Mouse (Mus musculus) urinary bladder, postnatal 4 days (tissue): ENCODE data around the gene Prox1.

Experiments
- DNase-seq, 2 experiments: peaks; one replicate each; pipeline ENCODE4 v3.0.0; 2021 to 2022; ENCODE audit warnings: low spot score in 2 of 2

Prox1 gene

DNA sequence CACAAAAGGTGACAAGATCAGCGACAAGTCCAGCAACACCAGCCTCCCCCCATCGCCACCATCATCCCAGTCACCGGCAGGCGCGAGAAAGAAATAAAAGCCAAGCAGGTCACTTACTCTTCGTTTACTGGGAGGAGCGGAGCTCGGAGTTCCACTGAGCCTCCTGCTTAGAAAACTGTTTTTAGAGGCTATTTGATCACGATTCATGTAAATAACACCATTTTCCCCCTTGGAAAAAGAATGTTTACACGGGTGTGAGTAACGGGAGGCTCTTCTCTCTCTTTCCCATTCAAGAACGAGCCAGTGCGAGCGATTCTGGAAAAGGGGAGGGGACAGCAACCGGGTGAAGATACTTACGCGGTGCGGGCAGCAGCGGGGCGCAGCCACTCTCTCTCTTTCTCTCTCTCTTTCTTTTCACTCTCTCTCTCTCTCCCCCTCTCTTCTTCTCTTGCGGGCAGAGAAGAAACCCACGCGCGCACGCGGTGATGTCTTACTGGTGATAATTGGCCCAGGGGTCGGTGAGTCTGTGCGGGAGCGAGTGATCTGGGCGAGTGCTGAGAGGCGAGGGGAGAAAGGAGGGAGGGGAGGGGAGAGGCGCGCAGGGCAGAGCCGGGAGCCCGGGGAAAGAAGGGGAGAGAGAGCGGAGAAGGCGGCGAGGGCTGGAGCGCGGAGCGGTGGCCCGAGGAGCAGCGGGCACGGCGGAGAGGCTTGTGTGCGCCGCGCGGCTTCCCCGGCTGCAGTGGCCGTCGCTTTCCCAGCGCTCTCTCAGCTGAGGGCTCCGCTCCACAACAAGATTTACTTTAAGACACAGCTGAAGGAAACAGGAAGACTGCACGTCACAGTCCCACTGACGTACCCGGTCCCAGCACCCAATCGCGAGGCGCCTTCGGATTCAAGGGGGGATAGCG lies at the start of gene Prox1:
Prox1 (minus strand) TSS at position 804 of the 908 bp plus-strand sequence.
- DNase-seq, result peak in 1 of 2 experiments; percentile 44

DNA sequence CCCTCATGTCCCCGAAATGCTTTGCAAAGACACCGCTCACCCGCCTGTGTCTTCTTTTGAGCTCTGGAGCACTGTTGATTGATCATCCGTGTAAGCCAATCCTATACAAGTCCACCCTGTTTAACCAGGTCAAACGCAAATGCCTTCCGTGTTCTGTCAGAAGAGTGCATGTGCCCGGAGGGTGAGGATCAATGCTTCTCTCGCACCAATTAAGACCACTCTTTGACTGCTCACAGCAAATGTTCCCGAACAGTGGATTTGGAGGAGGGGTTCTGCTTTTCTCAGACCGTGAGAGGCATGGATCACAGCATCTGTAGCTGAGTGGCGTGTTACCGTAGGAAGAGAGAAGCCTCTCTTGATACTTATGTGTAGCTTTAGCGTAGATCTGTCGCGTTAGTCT lies 46.1 kb upstream of the Prox1 start:
- no peak for DNase-seq

- DNase-seq, result no peak
Observed at GRCm38 (mm10) chr1:190214626-190215025, 44.1 kb upstream of the Prox1 start.

DNA sequence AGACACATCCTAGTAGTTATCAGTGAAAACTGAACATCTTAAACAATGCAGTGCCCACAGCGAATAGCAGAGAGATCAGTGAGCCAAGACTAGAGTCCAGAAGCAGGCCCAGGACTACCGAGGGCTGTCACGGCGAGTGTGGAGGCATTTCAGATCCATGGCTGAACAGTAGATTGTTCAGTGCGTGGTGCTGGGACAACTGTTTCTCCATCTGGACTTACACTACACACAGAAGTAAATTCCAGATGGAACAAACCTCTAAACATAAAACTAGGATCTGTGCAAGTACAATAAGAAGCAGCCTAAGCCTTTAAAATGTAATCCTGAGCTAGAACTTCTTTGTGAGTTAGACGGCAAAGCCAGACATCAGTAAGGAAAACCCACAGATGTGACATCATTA lies 42.7 kb upstream of the Prox1 start:
- DNase-seq, result no peak

DNA sequence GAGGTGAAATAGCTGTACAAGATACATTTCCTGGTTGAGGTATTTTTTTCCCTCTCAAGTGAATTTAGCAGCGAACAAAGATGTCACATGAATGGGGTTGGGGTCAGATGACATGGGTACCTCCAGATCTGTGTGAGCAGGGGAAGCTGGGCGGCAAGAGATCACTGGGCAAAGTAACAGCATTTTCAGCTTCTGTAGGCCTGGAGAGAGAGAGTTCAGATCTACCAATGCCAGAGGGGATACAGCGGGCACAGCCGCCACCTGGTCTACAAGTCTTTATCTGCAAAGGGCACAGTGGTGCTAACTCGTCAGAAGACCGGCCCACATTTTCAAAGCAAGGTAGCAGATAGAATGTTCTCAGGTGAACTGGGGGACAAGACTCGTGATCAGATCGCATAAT lies 36.7 kb upstream of the Prox1 start:
- DNase-seq, result no peak

- DNase-seq, result no peak
Observed at GRCm38 (mm10) chr1:190205691-190206090, 35.2 kb upstream of the Prox1 start.

GRCm38 (mm10) chr1:190204378-190205070 lies 34.0 kb upstream of the Prox1 start:
- DNase-seq, result no peak

- DNase-seq, result no peak
Observed at GRCm38 (mm10) chr1:190201696-190202095, 31.2 kb upstream of the Prox1 start.

- DNase-seq, result no peak
Observed at GRCm38 (mm10) chr1:190200996-190201395, 30.5 kb upstream of the Prox1 start.

DNA sequence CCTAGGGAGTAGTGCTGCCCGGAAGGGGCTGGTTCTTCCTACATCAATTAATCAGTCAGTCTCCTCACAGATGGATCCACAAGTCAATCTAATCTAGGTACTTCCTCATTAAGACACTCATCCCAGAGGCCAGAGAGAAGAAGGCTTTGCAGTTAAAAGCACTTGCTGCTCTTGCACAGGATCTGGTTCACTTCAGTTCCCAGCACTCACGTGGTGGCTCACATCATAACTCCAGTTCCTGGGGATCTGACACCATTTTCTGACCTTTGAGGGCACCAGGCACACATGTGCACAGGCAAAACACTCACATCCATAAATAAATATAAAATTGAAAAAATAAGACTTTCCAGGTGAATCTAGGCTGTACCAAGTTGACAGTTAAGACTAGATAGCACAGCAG lies 27.7 kb upstream of the Prox1 start:
- DNase-seq, result no peak

- DNase-seq, result no peak
Observed at GRCm38 (mm10) chr1:190192011-190192410, 21.5 kb upstream of the Prox1 start.

DNA sequence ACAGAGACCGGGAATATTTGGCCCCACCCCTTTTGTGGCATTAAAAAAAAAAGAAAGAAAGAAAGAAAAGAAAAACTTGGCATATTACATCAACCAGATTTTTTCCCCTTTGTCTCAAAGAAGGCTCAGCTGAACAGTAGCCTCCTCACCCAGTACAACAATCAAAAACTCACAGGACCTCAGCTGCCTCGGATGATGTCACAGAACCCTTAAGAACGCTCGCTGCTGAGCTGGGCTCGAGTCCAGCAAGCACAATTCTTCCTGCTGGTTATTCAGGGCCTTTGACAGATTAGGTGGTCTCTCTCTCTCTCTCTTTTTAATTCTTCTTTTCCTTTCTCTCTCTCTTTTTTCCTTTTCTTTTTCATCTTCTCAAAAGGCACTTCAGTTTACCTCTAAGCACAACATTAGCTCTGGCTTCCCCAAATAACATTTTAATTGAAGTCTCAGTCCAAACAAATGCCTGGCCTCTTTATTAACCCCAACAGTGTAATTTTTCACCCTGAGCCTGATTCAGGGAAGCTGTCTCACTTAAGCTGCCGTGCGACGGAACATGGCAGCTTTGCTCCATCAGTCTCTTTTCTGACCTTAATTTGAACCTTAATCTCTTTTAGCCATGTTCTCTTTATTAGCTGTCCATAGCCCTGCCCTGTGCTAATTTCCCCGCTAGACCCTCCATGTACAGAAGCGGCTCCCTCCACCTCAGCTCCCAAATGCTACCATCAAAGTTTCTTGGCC lies 19.9 kb upstream of the Prox1 start:
- no peak for DNase-seq

DNA sequence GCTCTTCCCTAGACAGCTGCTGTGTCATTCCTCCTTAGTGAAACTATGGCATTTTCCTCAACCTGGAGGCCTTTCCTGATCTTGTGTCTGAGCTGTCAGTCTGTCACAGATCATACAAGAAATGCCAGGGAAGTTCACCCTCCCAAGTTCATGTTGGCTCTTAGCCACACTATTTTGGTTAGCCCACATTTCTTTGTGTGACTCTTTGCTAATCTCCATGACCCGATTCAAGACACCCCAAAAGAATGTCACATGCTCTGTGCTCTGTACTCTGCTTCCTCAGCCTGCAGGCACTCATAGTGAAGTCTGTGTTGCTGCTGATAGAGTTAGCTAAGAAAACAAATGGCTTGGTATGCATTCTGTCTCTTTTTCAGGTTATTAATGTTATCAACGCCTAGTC lies 18.6 kb upstream of the Prox1 start:
- no peak for DNase-seq

- DNase-seq, result no peak
Observed at GRCm38 (mm10) chr1:190186336-190186735, 15.8 kb upstream of the Prox1 start.

DNA sequence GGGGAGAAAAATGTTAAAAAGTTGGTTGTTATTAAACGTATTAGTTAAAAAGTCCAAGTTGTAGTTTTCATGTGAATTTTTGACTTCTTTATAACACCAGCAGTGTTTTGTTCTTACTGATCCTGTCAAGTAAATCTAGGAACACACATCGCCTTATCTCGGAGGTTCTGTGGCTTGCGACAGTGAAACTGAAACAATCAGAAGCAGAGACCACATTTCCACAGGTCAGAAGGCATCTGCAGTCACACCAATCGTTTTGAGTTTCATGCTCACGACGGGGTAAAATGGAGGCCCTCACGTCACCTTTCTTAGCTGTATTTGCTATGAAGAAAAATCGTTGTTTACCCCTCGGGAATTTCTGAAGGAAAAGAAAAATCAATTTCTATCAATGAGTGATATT lies 14.8 kb upstream of the Prox1 start:
- DNase-seq, result no peak

- DNase-seq, result no peak
Observed at GRCm38 (mm10) chr1:190183574-190183973, 13.1 kb upstream of the Prox1 start.

DNA sequence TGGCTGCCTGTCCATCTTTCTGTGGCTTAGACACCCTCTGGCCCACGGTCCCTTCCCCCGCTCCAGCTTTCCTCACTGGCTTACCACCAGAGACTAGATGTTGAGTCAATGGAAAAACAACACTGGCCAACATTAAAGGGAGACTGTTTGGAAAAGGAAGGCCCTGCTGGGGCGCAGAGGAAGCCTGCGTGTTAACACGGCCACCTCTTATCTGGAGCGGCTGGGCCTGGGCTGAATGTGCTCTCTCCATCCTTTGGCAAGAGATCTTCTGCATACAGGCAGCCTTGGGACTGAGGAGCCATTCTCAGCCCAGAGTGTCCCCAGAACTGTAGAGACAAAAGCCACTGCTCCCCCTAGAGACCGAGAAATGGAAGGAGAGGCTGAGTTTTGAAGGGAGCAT lies 11.3 kb upstream of the Prox1 start:
- no peak for DNase-seq

DNA sequence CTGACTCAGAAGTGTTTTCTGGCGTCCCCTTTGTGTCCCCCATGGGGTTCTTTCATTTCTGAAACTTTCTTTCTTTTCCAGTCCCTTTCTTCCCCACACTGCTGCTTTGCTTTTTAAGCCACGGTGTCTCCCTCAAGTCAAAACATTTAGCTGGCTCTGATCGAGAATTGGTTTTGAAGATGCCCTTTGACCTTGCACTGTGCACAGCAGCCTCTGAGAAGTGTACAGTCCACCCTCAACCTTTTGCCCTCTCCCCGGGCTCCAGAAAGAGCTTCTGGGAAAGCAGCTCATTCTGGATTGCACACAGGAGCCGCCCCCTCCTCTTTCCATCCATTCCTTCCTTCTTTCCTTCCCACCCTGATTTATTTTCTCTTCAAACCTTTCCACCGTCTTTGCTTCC lies 10.3 kb upstream of the Prox1 start:
- DNase-seq, result no peak

DNA sequence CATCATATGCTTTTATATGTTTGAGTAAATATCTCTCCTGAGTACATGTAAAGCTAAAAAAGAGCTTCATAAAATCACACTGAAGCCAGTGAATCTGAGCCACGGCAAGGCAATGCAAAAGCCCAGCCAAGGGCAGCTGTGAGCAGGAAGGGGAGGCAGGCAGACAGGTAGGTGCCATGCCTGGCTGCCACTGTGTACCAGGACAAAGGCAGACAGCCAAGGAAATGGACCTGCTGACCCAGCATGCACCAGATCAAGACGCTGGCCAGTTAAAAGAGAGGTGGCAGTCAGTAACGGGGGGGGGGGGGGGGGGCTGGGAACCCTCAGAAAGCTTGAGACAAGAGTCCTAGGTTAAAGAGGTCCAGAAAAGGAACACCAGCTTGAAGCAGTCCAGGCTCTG lies 6.4 kb upstream of the Prox1 start:
- DNase-seq, result no peak

- DNase-seq, result no peak
Observed at GRCm38 (mm10) chr1:190174671-190175661, 4.5 kb upstream of the Prox1 start.

DNA sequence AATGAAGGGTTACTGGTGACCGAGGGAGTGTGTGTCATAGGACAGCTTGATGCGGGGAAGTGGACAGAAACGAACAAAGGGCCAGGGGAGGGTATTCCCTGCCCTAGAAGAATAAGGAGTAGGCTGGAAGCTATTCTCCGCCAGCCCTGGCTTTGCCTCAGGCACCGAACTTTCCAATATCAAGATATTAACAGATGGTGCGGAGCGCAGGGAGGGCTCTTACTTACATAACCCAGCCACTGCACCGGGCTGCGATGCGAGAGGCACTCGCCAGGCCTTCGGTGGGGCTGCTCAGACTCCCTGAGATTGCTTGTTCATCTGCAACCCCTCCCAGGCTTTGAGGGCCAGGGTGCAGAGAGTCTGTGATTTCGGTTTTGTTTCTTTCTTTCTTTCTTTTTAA lies 3.7 kb upstream of the Prox1 start:
- DNase-seq, result no peak
